Mouse (Mus musculus) brown adipose tissue, adult 24 weeks (tissue): Measurements from ENCODE around the gene Gnai2. TPM values are rescaled to one million over a fixed set of nuclear protein-coding genes. Genes with fewer than 3 reads are reported as not detected.
"Not testable (repeated sequence)": the region's sequence is repeated elsewhere in the genome, so short reads cannot be mapped to it uniquely, and the experiment has no call there.

Experiments
- H3K27ac ChIP-seq: fragments of 200-500 bp; replicated peaks from 2 replicates; pipeline ENCODE4 v1.5.1; 2012; ENCODE audit warnings: low read depth, mild to moderate bottlenecking, low read length
- H3K4me1 ChIP-seq: fragments of 200-500 bp; 2 replicates; pipeline ENCODE4 v1.6.1; 2012; ENCODE audit warnings: low read length, mixed read lengths; ENCODE audit not compliant: control insufficient read depth, insufficient read depth, insufficient read length
- H3K4me3 ChIP-seq: fragments of 200-500 bp; 2 replicates; pipeline ENCODE4 v1.5.1; 2012; ENCODE audit warnings: low read depth, mild to moderate bottlenecking, low read length, moderate library complexity; ENCODE audit not compliant: insufficient read depth
- polyA plus RNA-seq: library from polyadenylated mRNA; stranded (reverse); fragments of >200 nt; gene quantifications from 2 replicates; pipeline ENCODE4 v1.2.4, GENCODE M21; 2012; ENCODE audit not compliant: missing spikeins, insufficient read depth, insufficient read length

Gene Gnai2
- polyA plus RNA-seq, 1 experiment: 112 TPM

DNA sequence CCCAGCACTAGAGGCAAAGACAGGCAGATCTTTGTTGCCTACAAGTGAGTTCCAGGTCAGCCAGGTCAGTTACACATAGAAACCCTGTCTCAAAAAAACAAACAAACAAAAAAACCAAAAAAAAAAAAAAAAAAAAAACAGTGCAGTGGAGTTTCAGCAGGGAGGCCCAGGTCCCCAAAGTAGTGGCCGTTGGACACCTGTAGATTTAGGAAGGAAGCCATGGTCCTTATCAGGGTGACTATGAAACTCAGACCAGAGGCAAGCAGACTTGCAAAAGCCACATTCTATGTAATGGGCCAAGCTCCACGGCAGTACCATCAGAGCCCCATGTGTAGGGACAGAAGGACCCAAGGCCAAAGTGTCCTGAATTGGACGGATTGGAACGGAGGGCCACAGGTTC lies 53.6 kb downstream of the Gnai2 start:
- Histone ChIP-seq H3K27ac (no peak overlapping the region), H3K4me1 (peaks cover 9% of the 10 kb centered on the region; the same call in 1 of the 2 replicates), H3K4me3 (peak overlapping the region; percentile 64)

- Histone ChIP-seq H3K4me1 (peaks cover 9% of the 10 kb centered on the region; the same call in 1 of the 2 replicates), H3K4me3 (peak within 1 kb of the TSS; percentile 64), H3K27ac (peak within 1 kb of the TSS; percentile 86)
Observed at GRCm38 (mm10) chr9:107580501-107581317, 54.5 kb downstream of the Gnai2 start, which contains the start of gene Hyal3. Gene Hyal3 (plus strand): TSS chr9:107580818.

DNA sequence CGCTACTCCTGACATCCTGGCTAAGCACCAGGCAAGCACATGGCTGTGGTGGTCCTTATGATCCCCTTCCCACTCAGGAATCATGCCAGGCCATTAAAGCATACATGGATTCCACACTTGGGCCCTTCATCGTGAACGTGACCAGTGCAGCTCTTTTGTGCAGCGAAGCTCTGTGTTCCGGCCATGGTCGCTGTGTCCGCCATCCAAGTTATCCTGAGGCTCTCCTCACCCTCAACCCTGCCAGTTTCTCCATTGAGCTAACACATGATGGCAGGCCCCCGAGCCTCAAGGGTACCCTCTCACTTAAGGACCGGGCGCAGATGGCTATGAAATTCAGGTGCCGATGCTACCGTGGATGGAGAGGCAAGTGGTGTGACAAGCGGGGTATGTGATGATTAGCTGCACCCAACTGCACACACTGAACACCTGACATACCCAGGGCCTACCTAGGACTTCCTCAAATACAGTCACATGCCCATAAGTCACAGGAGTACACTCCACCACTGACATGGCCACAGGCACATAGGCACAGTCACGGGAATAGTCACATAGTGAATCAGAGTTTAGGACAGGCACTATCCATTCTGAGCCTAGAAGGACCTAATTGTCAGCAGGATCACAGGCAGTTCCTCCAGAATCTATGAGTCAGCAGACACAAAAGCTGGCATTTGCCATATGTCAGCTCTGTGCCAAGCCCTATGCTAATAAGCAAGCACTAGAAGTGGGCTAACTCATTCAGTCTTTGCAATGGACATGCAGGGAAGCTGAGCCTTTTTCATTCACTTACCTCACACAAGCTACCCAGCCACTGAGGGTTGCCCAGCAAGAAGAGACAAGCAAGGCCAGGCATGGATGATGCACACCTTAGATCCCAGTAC lies 55.9 kb downstream of the Gnai2 start:
- H3K27ac ChIP-seq: peak overlapping the region; percentile 30; the same call in 1 of the 2 replicates
- H3K4me3 ChIP-seq: no peak overlapping the region
- peaks cover 9% of the 10 kb centered on the region; the same call in 1 of the 2 replicates for H3K4me1 ChIP-seq

GRCm38 (mm10) chr9:107578587-107578986 lies 56.6 kb downstream of the Gnai2 start, which contains the start of gene Naa80:
Gene Naa80 (plus strand): TSS chr9:107578887.
- Histone ChIP-seq H3K4me3 (peak within 1 kb of the TSS; percentile 71), H3K4me1 (peaks cover 9% of the 10 kb centered on the region; the same call in 1 of the 2 replicates), H3K27ac (peak within 1 kb of the TSS; percentile 57)

GRCm38 (mm10) chr9:107577871-107578270 lies 57.3 kb downstream of the Gnai2 start:
- H3K27ac ChIP-seq: peak overlapping the region; percentile 57
- H3K4me1 ChIP-seq: peaks cover 9% of the 10 kb centered on the region; the same call in 1 of the 2 replicates
- peak overlapping the region; percentile 71 for H3K4me3 ChIP-seq

GRCm38 (mm10) chr9:107576357-107577107 lies 58.6 kb downstream of the Gnai2 start, which contains the start of gene Hyal1:
Gene Hyal1 (plus strand): TSS chr9:107576927.
- Histone ChIP-seq H3K4me1 (peaks cover 11% of the 10 kb centered on the region; the same call in 1 of the 2 replicates), H3K4me3 (peak within 1 kb of the TSS; percentile 71), H3K27ac (peak within 1 kb of the TSS; percentile 56)

DNA sequence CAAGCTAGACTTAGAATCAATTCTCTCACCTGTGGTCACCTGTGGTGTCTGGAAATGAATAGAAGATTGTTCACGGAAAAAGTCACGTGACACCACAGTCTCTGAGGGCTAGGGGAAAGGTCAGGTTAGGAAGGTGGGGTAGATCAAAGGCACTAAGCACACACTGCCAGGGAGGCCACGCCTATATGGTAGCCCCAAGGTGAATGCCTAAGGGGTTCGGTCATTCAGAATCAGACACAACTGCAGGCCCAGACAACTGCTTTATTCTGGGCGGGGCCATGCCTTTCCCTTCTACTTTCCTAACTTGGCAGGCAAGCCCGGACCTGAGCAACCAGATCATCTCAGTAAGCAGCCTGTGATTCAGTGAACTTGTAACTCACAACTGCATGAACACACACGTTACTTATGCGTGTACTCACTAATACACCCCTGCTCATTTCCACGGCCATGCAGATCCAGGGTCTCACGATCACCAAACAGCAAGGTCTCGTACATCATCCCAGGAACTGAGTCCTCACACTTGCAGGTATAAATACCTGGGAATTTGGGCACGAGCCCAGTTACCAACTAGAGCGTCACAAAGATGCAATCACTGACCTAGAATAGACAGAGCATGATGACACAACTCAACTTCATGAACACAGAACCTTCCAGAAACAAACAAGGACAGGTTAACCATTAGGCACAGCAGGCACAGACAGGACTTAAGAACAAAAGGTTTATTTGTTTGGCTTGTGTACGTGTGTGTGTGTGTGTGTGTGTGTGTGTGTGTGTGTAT lies 59.4 kb downstream of the Gnai2 start:
- Histone ChIP-seq H3K4me3 (no peak overlapping the region), H3K4me1 (peaks cover 18% of the 10 kb centered on the region), H3K27ac (peak overlapping the region; percentile 48; the same call in 1 of the 2 replicates)

DNA sequence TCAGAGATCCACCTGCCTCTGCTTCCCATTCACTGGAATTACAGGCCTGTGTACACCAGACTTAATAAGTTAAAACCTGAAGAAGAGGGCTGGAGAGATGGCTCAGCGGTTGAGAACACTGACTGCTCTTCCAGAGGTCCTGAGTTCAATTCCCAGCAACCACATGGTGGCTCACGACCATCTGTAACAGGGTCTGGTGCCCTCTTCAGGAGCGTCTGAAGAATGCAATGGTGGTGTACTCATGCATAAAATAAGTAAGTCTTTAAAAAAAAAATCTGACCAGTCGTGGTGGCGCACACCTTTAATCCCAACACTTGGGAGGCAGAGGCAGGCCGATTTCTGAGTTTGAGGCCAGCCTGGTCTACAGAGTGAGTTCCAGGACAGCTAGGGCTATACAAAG lies 61.4 kb downstream of the Gnai2 start:
- H3K4me1 ChIP-seq: peaks cover 26% of the 10 kb centered on the region
- H3K4me3 ChIP-seq, H3K27ac ChIP-seq: not testable (repeated sequence)

GRCm38 (mm10) chr9:107572327-107572662 lies 62.9 kb downstream of the Gnai2 start:
- Histone ChIP-seq H3K4me1 (peaks cover 28% of the 10 kb centered on the region), H3K4me3 (no peak overlapping the region), H3K27ac (no peak overlapping the region)

GRCm38 (mm10) chr9:107571534-107572326 lies 63.4 kb downstream of the Gnai2 start:
- H3K4me1 ChIP-seq: peaks cover 27% of the 10 kb centered on the region
- H3K4me3 ChIP-seq: peak overlapping the region; percentile 87
- H3K27ac ChIP-seq: peak overlapping the region; percentile 47

- Histone ChIP-seq H3K4me3 (peak overlapping the region; percentile 87), H3K27ac (peak overlapping the region; percentile 47; the same call in 1 of the 2 replicates), H3K4me1 (peaks cover 32% of the 10 kb centered on the region)
Observed at GRCm38 (mm10) chr9:107570845-107571244, 64.3 kb downstream of the Gnai2 start.

- H3K27ac ChIP-seq: peak overlapping the region; percentile 99
- peak overlapping the region; percentile 87 for H3K4me3 ChIP-seq
- peaks cover 32% of the 10 kb centered on the region for H3K4me1 ChIP-seq
Observed at GRCm38 (mm10) chr9:107570016-107570415, 65.2 kb downstream of the Gnai2 start.

DNA sequence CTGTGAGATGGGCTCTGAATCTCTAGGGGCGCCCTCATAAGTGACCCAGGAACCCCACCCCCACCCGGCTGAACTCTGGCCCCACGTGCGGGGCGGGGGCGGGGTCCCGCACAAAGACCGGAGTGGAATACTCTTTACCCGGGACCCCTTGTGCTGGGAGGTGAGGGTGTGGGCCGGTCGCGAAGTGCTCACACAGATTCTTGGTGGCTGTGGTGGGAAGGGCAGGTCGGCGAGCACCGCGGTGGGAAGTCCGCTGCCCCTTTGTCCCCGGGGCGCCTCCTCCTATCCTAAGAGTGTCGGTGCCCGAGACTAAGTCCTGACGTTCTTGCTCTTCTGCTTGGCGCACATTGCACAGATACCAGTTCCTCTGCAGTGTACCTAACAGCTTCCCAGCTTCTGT lies 65.9 kb downstream of the Gnai2 start:
- Histone ChIP-seq H3K4me1 (peaks cover 34% of the 10 kb centered on the region), H3K27ac (peak overlapping the region; percentile 99), H3K4me3 (peak overlapping the region; percentile 87)
